In the genomic region with DNA sequence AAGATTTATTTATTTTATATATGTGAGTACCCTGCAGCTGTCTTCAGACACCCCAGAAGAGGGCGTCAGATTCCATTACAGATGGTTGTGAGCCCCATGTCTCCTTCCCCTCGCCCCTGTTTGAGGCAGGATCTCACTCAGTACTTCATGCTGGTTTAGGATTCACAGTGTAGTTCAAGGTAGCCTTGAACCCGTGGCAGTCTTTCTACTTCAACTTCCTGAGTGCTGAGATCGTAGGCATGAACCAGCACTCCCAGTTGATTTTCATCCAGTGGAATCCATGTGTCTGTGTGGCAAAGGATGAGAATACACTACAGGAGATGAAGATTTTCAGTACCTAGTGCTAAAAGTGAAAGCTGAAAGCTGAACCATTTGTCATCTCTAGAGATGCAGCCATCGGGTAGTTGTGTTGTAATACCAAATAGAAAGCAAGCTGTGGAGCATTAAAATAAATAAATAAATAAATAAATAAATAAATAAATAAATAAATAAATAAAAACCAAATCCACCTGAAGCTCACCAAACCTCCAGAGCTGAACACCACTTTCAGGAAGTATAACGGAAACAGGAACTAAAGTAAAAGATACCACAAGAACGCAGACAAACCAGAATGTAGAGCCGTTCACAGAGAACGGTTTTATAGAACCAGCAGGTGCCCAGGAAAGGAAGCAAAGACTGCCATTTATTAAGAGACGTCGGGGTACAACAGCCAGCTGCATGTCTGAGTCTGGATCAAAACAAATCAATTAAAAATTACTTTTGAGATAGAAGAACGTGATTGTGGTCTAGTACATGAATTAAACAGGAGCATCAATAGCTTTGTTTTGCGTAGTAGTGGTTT, we compare ENCODE assay signal across 15 mouse cellular contexts. TPM values are rescaled to one million over a fixed set of nuclear protein-coding genes. Genes with fewer than 3 reads are reported as not detected.
DNase-seq lines count a peak whose midpoint lies in the region; ATAC-seq and TF ChIP-seq lines count a peak whose summit lies in the region.
"Had no signal": no experiment of that assay in that cellular context is flagged by ENCODE, and none has a peak within 500 bp of the region (broad histone marks: within the 10 kb centered on the region; RNA-seq: fewer than 3 reads in every experiment).

No protein-coding gene starts in this region.

- ATAC-seq in liver, embryonic 14.5 days (ENCODE audit: insufficient read depth): no peak
- no peak for ATAC-seq in intestine, embryonic 16.5 days
- ATAC-seq: midbrain, embryonic 16.5 days had no signal

- no peaks in the 10 kb centered on the region; the same call in 1 of the 2 replicates for H3K36me3 ChIP-seq in liver, adult 2 months (ENCODE audit: control insufficient read depth, insufficient read depth, low read length)
- H3K36me3 ChIP-seq in liver, embryonic 14.5 days (replicated peaks; ENCODE audit: control insufficient read depth, insufficient read depth, low read depth): peaks cover 7% of the 10 kb centered on the region; the same call in 1 of the 2 replicates
- no peaks in the 10 kb centered on the region for H3K36me3 ChIP-seq in intestine, embryonic 16.5 days (ENCODE audit: control insufficient read depth, insufficient read depth, low read length)

- H3K4me3 ChIP-seq in liver, adult 2 months (ENCODE audit: insufficient read depth, low read depth, low read length): 0 out of 2 replicates have a peak overlapping the region, but pooled peaks have one; percentile 23
- no peak overlapping the region for H3K4me3 ChIP-seq in liver, embryonic 14.5 days (ENCODE audit: insufficient read depth in 1 of 2, low read depth in 2 of 2, low read length in 2 of 2)
- H3K4me3 ChIP-seq in intestine, embryonic 16.5 days (ENCODE audit: low read length): no peak overlapping the region
- H3K4me3 ChIP-seq: heart, embryonic 13.5 days; hindbrain, embryonic 15.5 days; liver, embryonic 15.5 days had no signal

- no peak overlapping the region for H3K9ac ChIP-seq in liver, adult 2 months (ENCODE audit: low read depth, low read length)
- H3K9ac ChIP-seq in liver, embryonic 14.5 days (replicated peaks): no peak overlapping the region
- H3K9ac ChIP-seq in intestine, embryonic 16.5 days (ENCODE audit: low read depth, low read length): no peak overlapping the region
- H3K9ac ChIP-seq: heart, embryonic 13.5 days; hindbrain, embryonic 15.5 days; liver, embryonic 15.5 days had no signal

- DNase-seq in liver, adult 2 months (ENCODE audit: extremely low read depth, low read depth, low spot score): no peak
- DNase-seq in liver (no peak), MEL-GATA-1-ER (ENCODE audit: extremely low read depth, low read depth) (peak; percentile 57)
- no peak for DNase-seq in liver, embryonic 14.5 days (ENCODE audit: low read depth in 3 of 3, low spot score in 3 of 3)
- peak; percentile 47 for DNase-seq in thymus, postnatal 14 days
- no peak for DNase-seq in heart, adult 18-20 months
- DNase-seq in testis, postnatal 14 days (ENCODE audit: low spot score): no peak
- DNase-seq: kidney, postnatal 14 days had no signal

- H3K4me2 ChIP-seq in liver, embryonic 14.5 days (ENCODE audit: low read depth): no peak overlapping the region; the same call in 1 of the 2 replicates
- no peak overlapping the region for H3K4me2 ChIP-seq in intestine, embryonic 16.5 days (ENCODE audit: low read depth, low read length)
- H3K4me2 ChIP-seq: heart, embryonic 13.5 days; hindbrain, embryonic 15.5 days; liver, embryonic 15.5 days had no signal

- H3K27ac ChIP-seq in liver, adult 2 months (replicated peaks; ENCODE audit: insufficient read depth, low read depth, low read length): no peak overlapping the region
- no peak overlapping the region for H3K27ac ChIP-seq in liver, embryonic 14.5 days
- H3K27ac ChIP-seq in intestine, embryonic 16.5 days (ENCODE audit: low read length): no peak overlapping the region
- H3K27ac ChIP-seq: heart, embryonic 13.5 days; hindbrain, embryonic 15.5 days; liver, embryonic 15.5 days had no signal

- H3K4me1 ChIP-seq in liver, adult 2 months (ENCODE audit: control insufficient read depth, insufficient read depth, low read length): no peaks in the 10 kb centered on the region; the same call in 1 of the 2 replicates
- H3K4me1 ChIP-seq in liver, embryonic 14.5 days (replicated peaks; ENCODE audit: control insufficient read depth in 2 of 2, insufficient read depth in 2 of 2, low read length in 1 of 2): peaks cover 0 to 3% of the 10 kb centered on the region in 2 experiments; a peak in 1 of 4 replicates
- H3K4me1 ChIP-seq in intestine, embryonic 16.5 days (ENCODE audit: control insufficient read depth, insufficient read depth, low read length): no peaks in the 10 kb centered on the region
- H3K4me1 ChIP-seq: heart, embryonic 13.5 days; hindbrain, embryonic 15.5 days had no signal

- TF ChIP-seq POLR2A in liver, adult 2 months (IDR thresholded peaks at IDR 0.05; ENCODE audit: extremely low read depth, insufficient read depth, low read length): no peak

- no peaks in the 10 kb centered on the region for H3K79me2 ChIP-seq in liver, adult 2 months (ENCODE audit: control insufficient read depth, insufficient read depth, low read length)

- H3K9me3 ChIP-seq in liver, embryonic 14.5 days (ENCODE audit: control insufficient read depth, low read length): no peaks in the 10 kb centered on the region
- H3K9me3 ChIP-seq in intestine, embryonic 16.5 days (ENCODE audit: control insufficient read depth, low read length): no peaks in the 10 kb centered on the region
- H3K9me3 ChIP-seq: heart, embryonic 13.5 days; hindbrain, embryonic 15.5 days; liver, embryonic 15.5 days had no signal

- H3K27me3 ChIP-seq in liver, adult 2 months (ENCODE audit: control insufficient read depth, insufficient read depth, low read length): no peaks in the 10 kb centered on the region
- H3K27me3 ChIP-seq in liver, embryonic 14.5 days (ENCODE audit: control insufficient read depth, insufficient read depth, low read length): no peaks in the 10 kb centered on the region
- no peaks in the 10 kb centered on the region for H3K27me3 ChIP-seq in intestine, embryonic 16.5 days (replicated peaks; ENCODE audit: control insufficient read depth, insufficient read depth, low read length)
- H3K27me3 ChIP-seq: heart, embryonic 13.5 days; hindbrain, embryonic 15.5 days; liver, embryonic 15.5 days had no signal

- no peak for TF ChIP-seq EP300 in liver, embryonic 14.5 days (IDR thresholded peaks at IDR 0.05; ENCODE audit: low read depth)

- WGBS in liver, adult 2 months: 71% methylated on average over 13 of the region's 13 CpGs
- 21% methylated on average over 13 of the region's 13 CpGs for WGBS in liver, embryonic 14.5 days (ENCODE audit: insufficient replicate concordance)
- WGBS in intestine, embryonic 16.5 days: 78% methylated on average over 13 of the region's 13 CpGs

- no peak for TF ChIP-seq CTCF in liver, adult 2 months (IDR thresholded peaks at IDR 0.05; ENCODE audit: low read depth, low read length)
- peak; percentile 20; the same call in 1 of the 2 replicates for TF ChIP-seq CTCF in liver, embryonic 14.5 days (IDR thresholded peaks at IDR 0.05; ENCODE audit: low read depth)

RNA-seq across cellular contexts. Expression of gene Havcr2, which starts 6.9 kb away (rescaled TPM):
- 0.18 and 0.27 TPM in 2 replicates for total RNA-seq in liver, adult 2 months (2014; rRNA removed)
- polyA plus RNA-seq in liver, adult 2 months (2012; rRNA removed): 0.02 TPM in 1 of 2 replicates, not detected in the other
- polyA plus RNA-seq in liver, embryonic 14.5 days (2012; rRNA removed): 0.12 and 0.23 TPM in 2 replicates
- 0.10 and 0.33 TPM in 2 replicates for polyA plus RNA-seq in liver, embryonic 14.5 days (2014; fragmentation: Nextera tagmentation; extraction: Ambion mirVana)
- total RNA-seq in heart, adult 18-20 months (2021): under 1 TPM; 0.47 to 0.54 TPM
- polyA plus RNA-seq in intestine, embryonic 16.5 days (2015; fragmentation: Nextera tagmentation; extraction: Ambion mirVana): 0.18 and 0.21 TPM in 2 replicates
- total RNA-seq: gastrocnemius, adult 18-20 months had no signal

RNA-seq across cellular contexts. Expression of gene Med7, which starts 11.1 kb away (rescaled TPM):
- total RNA-seq in liver, adult 2 months (2014; rRNA removed): 12.0 and 14.8 TPM in 2 replicates
- 9.1 and 14.7 TPM in 2 replicates for polyA plus RNA-seq in liver, adult 2 months (2012; rRNA removed)
- 14.5 and 26.9 TPM in 2 replicates for polyA plus RNA-seq in liver, embryonic 14.5 days (2012; rRNA removed)
- polyA plus RNA-seq in liver, embryonic 14.5 days (2014; fragmentation: Nextera tagmentation; extraction: Ambion mirVana): 55.8 and 57.3 TPM in 2 replicates
- 10 to 100 TPM; 18.5 to 19.4 TPM for total RNA-seq in heart, adult 18-20 months (2021)
- polyA plus RNA-seq in intestine, embryonic 16.5 days (2015; fragmentation: Nextera tagmentation; extraction: Ambion mirVana): 50.8 and 52.0 TPM in 2 replicates

RNA-seq across cellular contexts. Expression of gene Fam71b, which starts 51.5 kb away (rescaled TPM):
- total RNA-seq in liver, adult 2 months (2014; rRNA removed): not detected in 2 replicates
- polyA plus RNA-seq in liver, adult 2 months (2012; rRNA removed): not detected in 2 replicates
- polyA plus RNA-seq in liver, embryonic 14.5 days (2012; rRNA removed): 0.02 and 0.03 TPM in 2 replicates
- not detected in 2 replicates for polyA plus RNA-seq in liver, embryonic 14.5 days (2014; fragmentation: Nextera tagmentation; extraction: Ambion mirVana)
- total RNA-seq in heart, adult 18-20 months (2021): not detected
- polyA plus RNA-seq in intestine, embryonic 16.5 days (2015; fragmentation: Nextera tagmentation; extraction: Ambion mirVana): not detected in 2 replicates
- total RNA-seq: gastrocnemius, adult 18-20 months; left cerebral cortex, adult 8-10 months had no signal
- polyA plus RNA-seq: heart, embryonic 13.5 days; hindbrain, embryonic 15.5 days; liver, embryonic 15.5 days; midbrain, embryonic 16.5 days had no signal

RNA-seq across cellular contexts. Expression of gene Itk, which starts 58.5 kb away (rescaled TPM):
- 0.27 and 0.46 TPM in 2 replicates for total RNA-seq in liver, adult 2 months (2014; rRNA removed)
- polyA plus RNA-seq in liver, adult 2 months (2012; rRNA removed): 0.22 and 0.24 TPM in 2 replicates
- 0.01 and 0.07 TPM in 2 replicates for polyA plus RNA-seq in liver, embryonic 14.5 days (2012; rRNA removed)
- 0.06 TPM in 1 of 2 replicates, not detected in the other for polyA plus RNA-seq in liver, embryonic 14.5 days (2014; fragmentation: Nextera tagmentation; extraction: Ambion mirVana)
- total RNA-seq in heart, adult 18-20 months (2021): 1 to 10 TPM in 1 of 2 experiments, under 1 TPM in 1; 0.20 to 2.9 TPM
- polyA plus RNA-seq in intestine, embryonic 16.5 days (2015; fragmentation: Nextera tagmentation; extraction: Ambion mirVana): 0.28 and 0.33 TPM in 2 replicates
- polyA plus RNA-seq: heart, embryonic 13.5 days; hindbrain, embryonic 15.5 days; midbrain, embryonic 16.5 days had no signal

Comparison
In these comparisons a context has a peak if more than half of its experiments do, and no peak if none do; other contexts are left out.
1. DNase-seq: peak in MEL-GATA-1-ER (single experiment) and thymus, postnatal 14 days (single experiment); none in liver, adult 2 months (single experiment), liver (single experiment), liver, embryonic 14.5 days (0 of 3), heart, adult 18-20 months (0 of 2) and testis, postnatal 14 days (single experiment).